Mouse (Mus musculus): ENCODE data around the gene Rnaseh2c. TPM values are rescaled to one million over a fixed set of nuclear protein-coding genes. Genes with fewer than 3 reads are reported as not detected.

Gene Rnaseh2c
- polyA plus RNA-seq, 1 experiment, result 47.2 TPM

DNA sequence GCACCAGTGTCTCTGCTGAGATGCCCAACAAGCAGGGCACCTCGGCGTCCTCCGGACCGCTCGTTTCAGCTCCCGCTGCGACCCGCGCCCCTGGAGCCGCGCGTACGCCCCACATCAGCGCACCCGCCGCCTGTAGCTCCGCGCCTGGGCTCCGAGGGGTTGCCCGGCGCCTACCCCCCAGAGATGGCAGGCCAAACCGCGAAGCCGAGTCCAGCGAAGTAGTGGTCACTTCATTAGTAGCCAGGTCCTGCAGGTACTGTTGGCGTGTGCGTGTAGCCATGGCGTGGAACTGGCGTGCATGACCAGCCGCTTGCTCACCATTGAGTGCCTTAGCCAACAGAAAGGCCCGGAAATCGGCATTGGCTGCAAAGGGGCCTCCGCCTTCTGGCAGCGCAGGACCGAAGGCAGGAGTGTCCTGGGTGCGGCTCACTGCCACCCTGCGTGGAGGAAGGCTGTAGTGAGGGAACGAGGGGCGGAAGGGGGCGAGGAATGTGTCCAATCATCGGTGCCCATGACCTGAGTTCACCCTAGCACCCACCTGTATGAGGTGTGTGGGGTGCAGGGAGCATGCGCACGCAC lies 53.1 kb downstream of the Rnaseh2c start:
- Histone ChIP-seq H3K9me3 (replicated peaks; ENCODE audit: control insufficient read depth, insufficient read depth, low read length, poor library complexity, severe bottlenecking) (no peaks in the 10 kb centered on the region), H3K4me1 (ENCODE audit: control insufficient read depth, insufficient read depth, low read length) (no peaks in the 10 kb centered on the region), H3K36me3 (ENCODE audit: control insufficient read depth, insufficient read depth, low read length, poor library complexity, severe bottlenecking) (no peaks in the 10 kb centered on the region), H3K4me3 (ENCODE audit: low read depth, low read length) (peak overlapping the region; percentile 73), H3K27me3 (ENCODE audit: control insufficient read depth, insufficient read depth, low read length, poor library complexity, severe bottlenecking) (no peaks in the 10 kb centered on the region), H3K27ac (ENCODE audit: insufficient read depth, low read length) (no peak overlapping the region), H3K9ac (ENCODE audit: low read depth, poor library complexity, severe bottlenecking) (peak overlapping the region; percentile 49)
- TF ChIP-seq POLR2A (IDR thresholded peaks at IDR 0.05; ENCODE audit: insufficient read depth, low read length), result no peak
- TF ChIP-seq CTCF (IDR thresholded peaks at IDR 0.05; ENCODE audit: low read depth, low read length), result no peak
- TF ChIP-seq EP300 (IDR thresholded peaks at IDR 0.05; ENCODE audit: insufficient read depth, low read depth, low read length), result no peak

Other genes with a start within 250 kb of the Rnaseh2c start
- gene Eif1ad, start 235.1 kb upstream of the Rnaseh2c start, polyA plus RNA-seq (2011; ENCODE audit: insufficient read depth, insufficient read length, low read depth, missing spikeins), result 33.1 and 36.6 TPM in 2 replicates
- gene Banf1, start 234.7 kb upstream of the Rnaseh2c start, polyA plus RNA-seq (2011; ENCODE audit: insufficient read depth, insufficient read length, low read depth, missing spikeins), result 370 and 395 TPM in 2 replicates
- 49.1 and 67.8 TPM in 2 replicates for gene Sart1, start 213.2 kb upstream of the Rnaseh2c start, polyA plus RNA-seq (2011; ENCODE audit: insufficient read depth, insufficient read length, low read depth, missing spikeins)
- 0.49 TPM in 1 of 2 replicates, not detected in the other for gene Tsga10ip, start 199.3 kb upstream of the Rnaseh2c start, polyA plus RNA-seq (2011; ENCODE audit: insufficient read depth, insufficient read length, low read depth, missing spikeins)
- gene Drap1, start 176.9 kb upstream of the Rnaseh2c start, polyA plus RNA-seq (2011; ENCODE audit: insufficient read depth, insufficient read length, low read depth, missing spikeins), result 138 and 154 TPM in 2 replicates
- gene AI837181, start 176.7 kb upstream of the Rnaseh2c start, polyA plus RNA-seq (2011; ENCODE audit: insufficient read depth, insufficient read length, low read depth, missing spikeins), result 17.5 and 21.9 TPM in 2 replicates
- gene Fosl1, start 154.3 kb upstream of the Rnaseh2c start, polyA plus RNA-seq (2011; ENCODE audit: insufficient read depth, insufficient read length, low read depth, missing spikeins), result 1.3 and 2.3 TPM in 2 replicates
- 3.3 and 4.2 TPM in 2 replicates for gene Ccdc85b, start 144.0 kb upstream of the Rnaseh2c start, polyA plus RNA-seq (2011; ENCODE audit: insufficient read depth, insufficient read length, low read depth, missing spikeins)
- 37.7 and 47.6 TPM in 2 replicates for gene Fibp, start 141.3 kb upstream of the Rnaseh2c start, polyA plus RNA-seq (2011; ENCODE audit: insufficient read depth, insufficient read length, low read depth, missing spikeins)
- gene Ctsw, start 133.4 kb upstream of the Rnaseh2c start, polyA plus RNA-seq (2011; ENCODE audit: insufficient read depth, insufficient read length, low read depth, missing spikeins), result 1.2 and 1.6 TPM in 2 replicates
- 21.5 and 24.6 TPM in 2 replicates for gene Efemp2, start 127.9 kb upstream of the Rnaseh2c start, polyA plus RNA-seq (2011; ENCODE audit: insufficient read depth, insufficient read length, low read depth, missing spikeins)
- 14.4 and 19.6 TPM in 2 replicates for gene Mus81, start 113.5 kb upstream of the Rnaseh2c start, polyA plus RNA-seq (2011; ENCODE audit: insufficient read depth, insufficient read length, low read depth, missing spikeins)
- 878 and 879 TPM in 2 replicates for gene Cfl1, start 111.4 kb upstream of the Rnaseh2c start, polyA plus RNA-seq (2011; ENCODE audit: insufficient read depth, insufficient read length, low read depth, missing spikeins)
- gene 1700020D05Rik, start 98.1 kb upstream of the Rnaseh2c start, polyA plus RNA-seq (2011; ENCODE audit: insufficient read depth, insufficient read length, low read depth, missing spikeins), result 0.99 and 1.5 TPM in 2 replicates
- gene Snx32, start 91.3 kb upstream of the Rnaseh2c start, polyA plus RNA-seq (2011; ENCODE audit: insufficient read depth, insufficient read length, low read depth, missing spikeins), result 6.4 and 7.7 TPM in 2 replicates
- 0.46 and 0.52 TPM in 2 replicates for gene Ovol1, start 41.2 kb upstream of the Rnaseh2c start, polyA plus RNA-seq (2011; ENCODE audit: insufficient read depth, insufficient read length, low read depth, missing spikeins)
- gene Ap5b1, start 33.8 kb upstream of the Rnaseh2c start, polyA plus RNA-seq (2011; ENCODE audit: insufficient read depth, insufficient read length, low read depth, missing spikeins), result 1.9 TPM in 2 replicates
- 50.9 and 65.5 TPM in 2 replicates for gene Kat5, start 8.4 kb downstream of the Rnaseh2c start, polyA plus RNA-seq (2011; ENCODE audit: insufficient read depth, insufficient read length, low read depth, missing spikeins)
- 28.5 and 32.9 TPM in 2 replicates for gene Rela, start 35.6 kb downstream of the Rnaseh2c start, polyA plus RNA-seq (2011; ENCODE audit: insufficient read depth, insufficient read length, low read depth, missing spikeins)
- 13.7 and 19.1 TPM in 2 replicates for gene Sipa1, start 61.8 kb downstream of the Rnaseh2c start, polyA plus RNA-seq (2011; ENCODE audit: insufficient read depth, insufficient read length, low read depth, missing spikeins)
- gene Map3k11, start 86.9 kb downstream of the Rnaseh2c start, polyA plus RNA-seq (2011; ENCODE audit: insufficient read depth, insufficient read length, low read depth, missing spikeins), result 25.8 and 27.8 TPM in 2 replicates
- gene Pcnx3, start 87.0 kb downstream of the Rnaseh2c start, polyA plus RNA-seq (2011; ENCODE audit: insufficient read depth, insufficient read length, low read depth, missing spikeins), result 39.7 and 43.7 TPM in 2 replicates
- gene Kcnk7, start 102.5 kb downstream of the Rnaseh2c start, polyA plus RNA-seq (2011; ENCODE audit: insufficient read depth, insufficient read length, low read depth, missing spikeins), result not detected in 2 replicates
- 4.3 and 5.4 TPM in 2 replicates for gene Ehbp1l1, start 124.4 kb downstream of the Rnaseh2c start, polyA plus RNA-seq (2011; ENCODE audit: insufficient read depth, insufficient read length, low read depth, missing spikeins)
- gene Fam89b, start 127.8 kb downstream of the Rnaseh2c start, polyA plus RNA-seq (2011; ENCODE audit: insufficient read depth, insufficient read length, low read depth, missing spikeins), result 13.1 and 14.6 TPM in 2 replicates
- 5.9 and 8.2 TPM in 2 replicates for gene Ltbp3, start 139.0 kb downstream of the Rnaseh2c start, polyA plus RNA-seq (2011; ENCODE audit: insufficient read depth, insufficient read length, low read depth, missing spikeins)
- gene Scyl1, start 169.5 kb downstream of the Rnaseh2c start, polyA plus RNA-seq (2011; ENCODE audit: insufficient read depth, insufficient read length, low read depth, missing spikeins), result 37.1 and 42.8 TPM in 2 replicates